Mouse (Mus musculus) adrenal gland, postnatal 25 days (tissue): ENCODE data around the gene A630095N17Rik. TPM values are rescaled to one million over a fixed set of nuclear protein-coding genes. Genes with fewer than 3 reads are reported as not detected.
A peak's percentile ranks its signal among the peaks of the same experiment; 100 is the strongest.
"Not testable (repeated sequence)": the region's sequence is repeated elsewhere in the genome, so short reads cannot be mapped to it uniquely, and the experiment has no call there.

Experiments used
- DNase-seq: peaks from one replicate; pipeline ENCODE4 v3.0.0; 2021; ENCODE audit warnings: mixed read lengths
- total RNA-seq: library from RNA; stranded (reverse); gene quantifications from 2 replicates; pipeline ENCODE4 v1.2.3, GENCODE M21; 2021

A630095N17Rik gene
- total RNA-seq, 1 experiment from 2014 or later: not detected

DNA sequence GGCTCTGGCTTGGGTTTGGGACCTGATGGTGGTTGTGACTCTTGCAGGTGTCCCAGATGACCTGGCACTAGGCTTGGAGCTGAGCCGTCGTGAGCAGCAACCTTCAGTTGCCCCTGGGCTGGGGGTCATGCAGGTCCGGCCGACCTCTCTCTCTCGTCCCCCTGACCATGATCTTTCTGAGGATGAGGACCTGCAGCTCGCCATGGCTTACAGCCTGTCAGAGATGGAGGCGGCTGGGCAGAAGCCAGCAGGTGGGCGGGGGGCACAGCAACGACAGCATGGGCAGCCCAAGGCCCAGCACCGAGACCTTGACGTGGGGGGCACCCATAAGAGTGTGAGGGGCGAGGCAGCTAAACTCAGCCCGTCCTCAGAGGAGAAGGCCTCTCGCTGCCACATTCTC lies 11.5 kb upstream of the A630095N17Rik start:
- no peak for DNase-seq

DNA sequence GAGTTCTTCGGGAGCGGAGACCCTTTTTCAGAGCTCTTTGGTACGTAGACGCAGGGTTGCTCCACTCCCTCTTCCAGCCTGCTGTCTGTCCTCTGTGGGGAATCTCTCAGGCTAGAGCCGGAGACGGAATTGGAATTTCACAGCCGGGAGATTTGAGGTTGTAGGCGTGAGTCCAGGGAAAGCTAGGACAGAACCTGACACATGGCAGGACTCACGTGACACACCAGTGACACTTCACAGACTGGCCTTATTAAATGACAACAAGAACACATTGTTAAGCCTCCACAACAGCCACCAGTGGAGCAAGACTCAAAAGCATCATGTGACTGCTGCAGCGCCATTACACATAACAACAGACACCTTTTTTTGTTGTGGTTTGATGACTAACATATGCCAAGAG lies 7.7 kb upstream of the A630095N17Rik start:
- no peak for DNase-seq

- DNase-seq: peak; percentile 91
These were observed 4.5 kb upstream of the A630095N17Rik start, which contains the start of gene Dnajb2 for GRCm38 (mm10) chr1:75236117-75237050. Dnajb2 (plus strand) TSS chr1:75236406.

- peak; percentile 64 for DNase-seq
These were observed 2.7 kb upstream of the A630095N17Rik start for GRCm38 (mm10) chr1:75234606-75235005.

DNA sequence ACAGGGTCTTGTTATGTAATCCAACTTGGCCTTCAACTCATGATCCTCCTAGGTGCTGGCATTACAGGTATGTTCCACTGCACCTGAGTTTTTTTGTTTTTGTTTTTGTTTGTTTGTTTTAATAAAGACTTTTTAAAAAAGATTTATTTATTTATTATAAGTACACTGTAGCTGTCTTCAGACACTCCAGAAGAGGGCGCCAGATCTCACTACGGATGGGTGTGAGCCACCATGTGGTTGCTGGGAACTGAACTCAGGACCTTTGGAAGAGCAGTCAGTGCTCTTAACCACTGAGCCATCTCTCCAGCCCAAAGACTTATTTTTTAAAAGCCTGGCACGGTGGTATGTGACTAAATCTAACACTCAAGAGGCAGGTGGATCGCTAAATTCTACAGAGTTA lies 587 bp upstream of the A630095N17Rik start:
- not testable (repeated sequence) for DNase-seq

- no peak for DNase-seq
These were observed 678 bp downstream of the A630095N17Rik start for GRCm38 (mm10) chr1:75231224-75231623.

DNA sequence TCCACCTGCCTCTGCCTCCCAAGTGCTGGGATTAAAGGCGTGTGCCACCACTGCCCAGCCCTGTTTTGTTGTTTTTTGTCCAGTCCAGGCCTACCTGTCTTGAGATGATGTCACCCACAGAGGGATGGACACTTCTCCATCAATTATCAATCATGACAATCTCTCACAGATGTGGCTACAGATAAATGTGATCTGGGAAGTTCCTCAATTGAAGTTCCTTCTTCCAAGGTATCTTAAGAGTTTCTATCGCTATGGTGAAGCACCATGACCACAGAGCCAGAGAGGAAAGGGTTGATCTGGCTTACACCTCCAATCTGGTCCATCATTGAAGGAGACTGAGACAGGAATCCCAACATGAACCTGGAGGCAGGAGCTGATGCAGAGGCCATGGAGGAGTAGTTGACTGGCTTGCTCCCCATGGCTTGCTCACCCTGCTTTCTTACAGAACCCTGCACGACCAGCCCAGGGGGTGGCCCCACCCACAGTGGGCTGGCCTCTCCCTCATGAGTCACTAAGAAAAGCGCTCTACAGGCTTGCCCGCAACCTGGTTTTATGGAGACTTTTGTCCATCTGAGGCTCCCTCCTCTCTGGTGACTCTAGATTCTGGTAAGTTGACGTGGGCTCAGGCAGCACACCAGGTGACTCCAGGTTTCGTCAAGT lies 1.4 kb downstream of the A630095N17Rik start:
- DNase-seq: no peak

GRCm38 (mm10) chr1:75229158-75229557 lies 2.7 kb downstream of the A630095N17Rik start:
- no peak for DNase-seq

GRCm38 (mm10) chr1:75227653-75228052 lies 4.2 kb downstream of the A630095N17Rik start:
- DNase-seq: no peak

GRCm38 (mm10) chr1:75226138-75226537 lies 5.8 kb downstream of the A630095N17Rik start:
- DNase-seq: no peak

GRCm38 (mm10) chr1:75225473-75225872 lies 6.4 kb downstream of the A630095N17Rik start:
- no peak for DNase-seq

DNA sequence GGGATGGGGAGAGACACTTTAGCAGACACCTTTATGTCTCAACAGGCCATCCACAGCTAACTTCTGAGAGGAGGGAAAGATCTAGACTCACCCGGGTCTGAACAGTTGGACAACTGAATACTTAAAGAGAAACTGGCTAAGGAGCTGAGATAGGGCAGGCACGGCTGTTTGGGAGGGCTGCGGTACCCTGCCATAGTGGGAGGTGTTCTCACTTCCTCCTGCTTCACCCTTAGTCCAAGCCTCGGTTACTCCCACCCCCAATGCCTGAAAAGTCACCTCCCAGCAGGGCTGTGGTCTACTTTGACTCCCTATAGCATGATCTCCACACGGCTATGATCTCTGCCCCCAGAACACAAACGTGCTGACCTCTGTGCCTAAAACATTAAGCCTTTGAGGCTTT lies 8.4 kb downstream of the A630095N17Rik start:
- no peak for DNase-seq

DNA sequence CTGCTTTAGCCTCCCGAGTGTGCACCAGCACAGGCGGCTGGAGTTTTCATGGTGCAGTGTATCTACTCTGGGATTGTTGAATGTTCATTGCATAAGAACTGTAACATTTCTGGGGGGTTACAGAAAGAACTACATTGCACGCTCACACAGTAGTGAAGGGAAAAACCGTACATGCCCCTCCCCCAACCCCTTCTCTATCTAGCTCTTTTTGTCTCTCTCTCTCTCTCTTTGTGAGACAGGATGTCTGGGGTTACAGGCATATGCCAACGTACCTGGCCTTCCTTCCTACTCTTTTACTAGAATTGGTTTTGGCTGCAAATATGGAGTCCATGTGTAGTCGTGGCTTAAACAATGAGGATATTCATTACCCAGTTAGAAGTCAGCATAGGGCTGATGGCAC lies 9.0 kb downstream of the A630095N17Rik start:
- DNase-seq: no peak

GRCm38 (mm10) chr1:75221538-75221937 lies 10.4 kb downstream of the A630095N17Rik start:
- no peak for DNase-seq

GRCm38 (mm10) chr1:75219531-75219930 lies 12.4 kb downstream of the A630095N17Rik start, which contains the start of gene Tuba4a:
Tuba4a (minus strand) TSS chr1:75219865.
- no peak for DNase-seq

GRCm38 (mm10) chr1:75219078-75219477 lies 12.8 kb downstream of the A630095N17Rik start:
- DNase-seq: peak; percentile 86

GRCm38 (mm10) chr1:75218227-75219001 lies 13.5 kb downstream of the A630095N17Rik start:
- DNase-seq: peak; percentile 52

DNA sequence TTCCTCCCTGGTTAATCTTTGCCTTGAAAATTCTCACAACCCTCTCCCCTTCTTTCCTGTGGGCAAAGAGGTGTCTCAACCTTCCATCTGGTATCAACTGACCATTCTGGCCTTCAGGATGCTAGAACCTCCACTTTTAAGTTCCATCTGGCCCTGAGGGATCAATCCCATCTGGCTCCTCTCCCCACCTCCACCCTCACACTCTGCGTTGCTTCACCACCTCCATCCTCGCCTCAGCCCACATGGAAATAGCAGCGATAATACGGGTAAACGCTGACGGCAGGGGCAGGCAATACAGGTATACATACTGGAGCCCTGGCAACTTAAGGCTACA lies 14.0 kb downstream of the A630095N17Rik start:
- no peak for DNase-seq

DNA sequence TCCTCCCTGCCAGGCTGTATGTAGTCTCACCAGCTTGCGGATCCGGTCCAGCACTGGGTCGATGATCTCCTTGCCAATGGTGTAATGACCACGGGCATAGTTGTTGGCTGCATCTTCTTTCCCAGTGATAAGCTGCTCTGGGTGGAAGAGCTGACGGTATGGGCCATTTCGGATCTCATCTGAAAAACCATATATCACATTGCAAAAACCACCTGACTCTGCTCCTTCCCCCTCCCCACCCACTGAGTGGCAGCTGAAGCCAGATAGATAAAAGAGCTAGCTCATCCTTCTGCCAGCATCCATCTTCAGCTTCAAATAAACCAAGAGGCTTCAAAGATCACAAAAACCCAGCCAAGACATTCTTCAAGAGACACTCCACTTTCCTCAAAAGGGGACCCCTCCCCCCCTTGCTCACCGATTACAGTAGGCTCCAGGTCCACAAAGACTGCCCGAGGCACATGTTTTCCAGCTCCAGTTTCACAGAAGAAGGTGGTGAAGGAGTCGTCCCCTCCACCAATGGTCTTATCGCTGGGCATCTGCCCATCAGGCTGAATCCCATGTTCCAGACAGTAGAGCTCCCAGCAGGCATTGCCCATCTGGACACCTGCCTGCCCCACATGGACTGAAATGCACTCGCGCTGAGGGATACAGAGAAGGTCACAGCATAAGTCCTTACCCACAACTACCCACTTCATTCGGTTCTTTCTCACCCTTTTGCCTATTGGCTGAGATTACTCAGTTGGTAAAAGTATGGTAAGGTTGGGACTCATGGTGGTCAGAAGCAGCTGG lies 14.9 kb downstream of the A630095N17Rik start:
- DNase-seq: no peak

DNA sequence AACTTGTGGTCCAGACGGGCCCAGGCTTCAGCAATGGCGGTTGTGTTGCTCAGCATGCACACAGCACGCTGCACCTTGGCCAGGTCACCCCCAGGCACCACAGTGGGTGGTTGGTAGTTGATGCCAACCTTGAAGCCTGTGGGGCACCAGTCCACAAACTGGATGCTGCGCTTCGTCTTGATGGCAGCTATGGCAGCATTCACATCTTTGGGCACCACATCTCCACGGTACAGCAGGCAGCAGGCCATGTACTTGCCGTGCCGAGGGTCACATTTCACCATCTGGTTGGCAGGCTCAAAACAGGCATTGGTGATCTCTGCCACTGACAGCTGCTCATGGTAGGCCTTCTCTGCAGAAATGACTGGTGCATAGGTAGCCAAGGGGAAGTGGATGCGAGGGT lies 16.1 kb downstream of the A630095N17Rik start:
- DNase-seq: no peak

DNA sequence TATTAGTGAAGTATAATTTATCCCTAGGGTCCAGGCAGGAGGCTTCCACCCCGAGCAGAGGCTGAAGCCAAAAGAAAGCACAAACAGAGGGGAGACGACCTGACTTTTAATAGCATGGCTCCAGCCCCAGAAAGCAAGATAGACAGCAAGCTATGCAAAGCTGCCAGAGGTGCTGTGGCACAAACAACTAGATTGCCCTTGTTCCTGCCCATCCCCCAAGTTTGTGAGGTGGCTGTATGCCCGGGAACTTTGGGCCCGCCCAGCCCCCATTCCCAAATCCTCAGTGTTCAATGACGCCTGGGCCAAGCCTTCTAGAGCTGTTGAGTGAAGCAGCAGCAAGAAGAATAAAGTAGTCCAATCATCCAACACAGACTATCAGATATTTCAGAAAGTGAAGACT lies 17.0 kb downstream of the A630095N17Rik start:
- peak; percentile 28 for DNase-seq

DNA sequence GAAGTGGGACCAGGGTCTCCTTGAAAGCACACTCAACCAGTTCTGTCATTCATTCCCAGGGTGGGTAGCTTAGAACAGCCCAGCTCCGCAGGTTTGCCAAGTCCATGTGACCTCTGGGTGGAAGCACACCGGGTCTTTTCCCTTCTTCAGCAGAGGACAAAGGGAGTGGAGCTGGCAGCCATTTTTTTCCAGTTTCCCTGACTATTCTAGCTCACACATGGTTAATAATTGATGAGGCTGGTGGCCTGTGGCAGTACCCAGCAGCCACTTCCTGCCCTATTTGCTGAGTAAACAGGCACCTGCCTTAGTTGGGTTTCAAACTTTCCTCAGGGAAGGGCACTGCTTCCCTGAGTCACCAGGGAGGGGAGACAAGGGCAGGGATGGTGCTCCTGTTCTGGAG lies 17.5 kb downstream of the A630095N17Rik start:
- DNase-seq: no peak
